ENCODE assay signal across 1 mouse cellular context in genomic region chr17:46168768-46169167, GRCm38 (mm10).
TF ChIP-seq lines count a peak whose summit lies in the region.

No protein-coding gene starts in this region.

TF ChIP-seq in myocyte, 11 proteins besides CTCF, POLR2A, EP300 and RAD21:
- TF ChIP-seq MYOG (IDR thresholded peaks at IDR 0.05; ENCODE audit: control insufficient read depth in 1 of 3, insufficient read depth in 1 of 3, insufficient read length in 2 of 3, low read depth in 2 of 3) (no peak), POLR2AphosphoS2 (IDR thresholded peaks at IDR 0.05; ENCODE audit: insufficient read length, low read depth) (peak; percentile 64), E2F4 (IDR thresholded peaks at IDR 0.05; ENCODE audit: insufficient read depth) (no peak), MAX (IDR thresholded peaks at IDR 0.05; ENCODE audit: low read depth) (no peak), REST (IDR thresholded peaks at IDR 0.05; ENCODE audit: insufficient read depth, insufficient read length) (no peak)
